Mouse (Mus musculus): ENCODE results near the gene Sfmbt1.
A peak's percentile ranks its signal among the peaks of the same experiment; 100 is the strongest.

Gene Sfmbt1

GRCm38 (mm10) chr14:30826174-30827140 is 111.8 kb downstream of the Sfmbt1 start:
- DNase-seq (ENCODE audit: low spot score), result peak; percentile 2

GRCm38 (mm10) chr14:30827480-30827879 is 112.8 kb downstream of the Sfmbt1 start:
- no peak for DNase-seq (ENCODE audit: low spot score)

GRCm38 (mm10) chr14:30828077-30828476 is 113.4 kb downstream of the Sfmbt1 start:
- no peak for DNase-seq (ENCODE audit: low spot score)

GRCm38 (mm10) chr14:30828635-30829460 is 114.2 kb downstream of the Sfmbt1 start:
- DNase-seq (ENCODE audit: low spot score), result no peak

GRCm38 (mm10) chr14:30837416-30837996 is 122.9 kb downstream of the Sfmbt1 start:
- no peak for DNase-seq (ENCODE audit: low spot score)

- DNase-seq (ENCODE audit: low spot score), result no peak
These were observed 129.1 kb downstream of the Sfmbt1 start for GRCm38 (mm10) chr14:30843701-30844100.

- no peak for DNase-seq (ENCODE audit: low spot score)
These were observed 135.9 kb downstream of the Sfmbt1 start for GRCm38 (mm10) chr14:30850504-30850903.

GRCm38 (mm10) chr14:30852325-30852724 is 137.7 kb downstream of the Sfmbt1 start:
- no peak for DNase-seq (ENCODE audit: low spot score)

GRCm38 (mm10) chr14:30855316-30855715 is 140.7 kb downstream of the Sfmbt1 start:
- no peak for DNase-seq (ENCODE audit: low spot score)

GRCm38 (mm10) chr14:30856885-30857507 is 142.3 kb downstream of the Sfmbt1 start:
- DNase-seq (ENCODE audit: low spot score), result no peak

GRCm38 (mm10) chr14:30857990-30858389 is 143.3 kb downstream of the Sfmbt1 start:
- no peak for DNase-seq (ENCODE audit: low spot score)

GRCm38 (mm10) chr14:30861421-30862125 is 146.9 kb downstream of the Sfmbt1 start:
- DNase-seq (ENCODE audit: low spot score), result no peak

- no peak for DNase-seq (ENCODE audit: low spot score)
These were observed 147.7 kb downstream of the Sfmbt1 start for GRCm38 (mm10) chr14:30862368-30862767.

GRCm38 (mm10) chr14:30865311-30865710 is 150.7 kb downstream of the Sfmbt1 start:
- DNase-seq (ENCODE audit: low spot score), result peak; percentile 45

- peak; percentile 85 for DNase-seq (ENCODE audit: low spot score)
These were observed 152.4 kb downstream of the Sfmbt1 start for GRCm38 (mm10) chr14:30867042-30867441.

GRCm38 (mm10) chr14:30868826-30869225 is 154.2 kb downstream of the Sfmbt1 start:
- DNase-seq (ENCODE audit: low spot score), result no peak

- DNase-seq (ENCODE audit: low spot score), result no peak
These were observed 154.7 kb downstream of the Sfmbt1 start for GRCm38 (mm10) chr14:30869391-30869801.

GRCm38 (mm10) chr14:30870206-30871147 is 155.8 kb downstream of the Sfmbt1 start:
- no peak for DNase-seq (ENCODE audit: low spot score)
